Mouse (Mus musculus) testis, adult 2 months (tissue): ENCODE measurements around the gene Atp7b. TPM values are rescaled to one million over a fixed set of nuclear protein-coding genes. Genes with fewer than 3 reads are reported as not detected.

ENCODE experiments used
- H3K27ac ChIP-seq: fragments of 200-500 bp; 2 replicates; pipeline ENCODE4 v1.5.1; 2012; ENCODE audit warnings: low read depth, low read length; ENCODE audit not compliant: control insufficient read depth, insufficient read depth
- H3K27me3 ChIP-seq: fragments of 200-500 bp; 2 replicates; pipeline ENCODE4 v1.6.1; 2012; ENCODE audit warnings: mild to moderate bottlenecking, low read length, moderate library complexity; ENCODE audit not compliant: control insufficient read depth, insufficient read depth
- H3K36me3 ChIP-seq: fragments of 200-500 bp; 2 replicates; pipeline ENCODE4 v1.6.1; 2012; ENCODE audit warnings: mild to moderate bottlenecking, low read length; ENCODE audit not compliant: control insufficient read depth, insufficient read depth
- H3K4me1 ChIP-seq: fragments of 200-500 bp; 2 replicates; pipeline ENCODE4 v1.6.1; 2012; ENCODE audit warnings: low read length; ENCODE audit not compliant: control insufficient read depth, insufficient read depth
- H3K4me3 ChIP-seq: fragments of 200-500 bp; 2 replicates; pipeline ENCODE4 v1.5.1; 2012; ENCODE audit warnings: low read depth, mild to moderate bottlenecking, low read length, moderate library complexity, mixed read lengths; ENCODE audit not compliant: control insufficient read depth
- CTCF ChIP-seq: fragments of 200-500 bp; IDR thresholded peaks from 2 replicates; pipeline ENCODE4 v1.5.1; 2012; ENCODE audit warnings: low read depth, mild to moderate bottlenecking, inconsistent platforms, low read length, moderate library complexity; ENCODE audit not compliant: control insufficient read depth, insufficient read depth, insufficient replicate concordance
- POLR2A ChIP-seq: fragments of 200-500 bp; IDR thresholded peaks from 2 replicates; pipeline ENCODE4 v1.6.1; 2012; ENCODE audit warnings: low read depth, mild to moderate bottlenecking, inconsistent platforms, low read length, moderate library complexity; ENCODE audit not compliant: control insufficient read depth
- polyA plus RNA-seq: library from polyadenylated mRNA; depleted of rRNA; stranded (reverse); fragments of >200 nt; gene quantifications from 2 replicates; pipeline ENCODE4 v1.2.3, GENCODE M21; 2012

Atp7b gene
- polyA plus RNA-seq, 1 experiment, result 3.1 TPM

- H3K4me1 ChIP-seq, result peaks cover 6% of the 10 kb centered on the region
- H3K27me3 ChIP-seq, result no peaks in the 10 kb centered on the region
- no peak for TF ChIP-seq CTCF
- H3K27ac ChIP-seq, result no peak overlapping the region
- H3K4me3 ChIP-seq, result peak overlapping the region; percentile 90
- H3K36me3 ChIP-seq, result peaks cover 1% of the 10 kb centered on the region; the same call in 1 of the 2 replicates
Measured at GRCm38 (mm10) chr8:22059153-22059738, 859 bp downstream of the Atp7b start.

DNA sequence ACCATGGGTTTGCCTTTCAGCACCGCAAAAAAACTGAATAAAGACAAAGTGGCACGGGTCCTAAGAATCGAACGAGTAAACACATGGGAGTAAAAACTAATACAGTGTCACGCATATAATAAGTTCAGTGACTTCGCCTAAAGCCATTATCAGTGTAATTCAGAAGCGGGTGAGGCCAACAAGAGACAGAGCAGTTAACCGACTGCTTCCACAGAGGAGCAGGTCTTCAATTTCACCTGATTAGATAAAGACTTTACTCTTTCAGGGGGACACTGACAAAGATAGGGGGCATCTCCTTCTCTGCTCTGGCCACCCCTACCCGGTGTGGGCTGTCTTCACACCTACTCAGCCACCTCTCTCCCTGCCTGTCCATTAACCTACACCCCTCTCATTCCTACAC is 1.7 kb downstream of the Atp7b start:
- no peaks in the 10 kb centered on the region for H3K27me3 ChIP-seq
- no peaks in the 10 kb centered on the region for H3K36me3 ChIP-seq
- H3K27ac ChIP-seq, result no peak overlapping the region
- peaks cover 6% of the 10 kb centered on the region for H3K4me1 ChIP-seq
- H3K4me3 ChIP-seq, result no peak overlapping the region
- TF ChIP-seq POLR2A (no peak), CTCF (no peak)

DNA sequence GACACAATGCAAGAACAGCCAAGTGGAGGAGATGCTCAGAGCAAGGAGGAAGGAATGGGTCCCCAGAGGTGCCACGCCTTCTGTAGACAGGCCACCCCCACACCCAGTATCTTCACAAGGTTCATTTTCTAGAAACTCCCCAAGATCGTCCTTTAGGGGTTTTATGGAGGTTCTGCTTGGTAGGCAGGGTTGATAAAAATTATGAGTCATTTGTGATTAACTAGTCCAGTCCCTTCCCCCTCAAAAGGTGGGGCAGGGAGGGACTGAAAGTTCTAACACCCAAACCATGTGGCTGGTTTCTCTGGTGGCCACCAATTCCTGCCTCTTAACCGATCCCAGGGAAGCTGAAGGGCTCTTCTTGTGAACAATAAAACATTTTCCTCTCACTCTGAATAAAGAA is 3.3 kb downstream of the Atp7b start:
- Histone ChIP-seq H3K4me1 (peaks cover 6% of the 10 kb centered on the region), H3K4me3 (no peak overlapping the region), H3K36me3 (no peaks in the 10 kb centered on the region), H3K27ac (no peak overlapping the region), H3K27me3 (no peaks in the 10 kb centered on the region)
- no peak for TF ChIP-seq POLR2A
- no peak for TF ChIP-seq CTCF

- TF ChIP-seq POLR2A (no peak), CTCF (no peak)
- Histone ChIP-seq H3K27me3 (no peaks in the 10 kb centered on the region), H3K4me3 (no peak overlapping the region), H3K27ac (no peak overlapping the region), H3K4me1 (peaks cover 6% of the 10 kb centered on the region), H3K36me3 (no peaks in the 10 kb centered on the region)
Measured at GRCm38 (mm10) chr8:22055492-22055877, 4.6 kb downstream of the Atp7b start.

DNA sequence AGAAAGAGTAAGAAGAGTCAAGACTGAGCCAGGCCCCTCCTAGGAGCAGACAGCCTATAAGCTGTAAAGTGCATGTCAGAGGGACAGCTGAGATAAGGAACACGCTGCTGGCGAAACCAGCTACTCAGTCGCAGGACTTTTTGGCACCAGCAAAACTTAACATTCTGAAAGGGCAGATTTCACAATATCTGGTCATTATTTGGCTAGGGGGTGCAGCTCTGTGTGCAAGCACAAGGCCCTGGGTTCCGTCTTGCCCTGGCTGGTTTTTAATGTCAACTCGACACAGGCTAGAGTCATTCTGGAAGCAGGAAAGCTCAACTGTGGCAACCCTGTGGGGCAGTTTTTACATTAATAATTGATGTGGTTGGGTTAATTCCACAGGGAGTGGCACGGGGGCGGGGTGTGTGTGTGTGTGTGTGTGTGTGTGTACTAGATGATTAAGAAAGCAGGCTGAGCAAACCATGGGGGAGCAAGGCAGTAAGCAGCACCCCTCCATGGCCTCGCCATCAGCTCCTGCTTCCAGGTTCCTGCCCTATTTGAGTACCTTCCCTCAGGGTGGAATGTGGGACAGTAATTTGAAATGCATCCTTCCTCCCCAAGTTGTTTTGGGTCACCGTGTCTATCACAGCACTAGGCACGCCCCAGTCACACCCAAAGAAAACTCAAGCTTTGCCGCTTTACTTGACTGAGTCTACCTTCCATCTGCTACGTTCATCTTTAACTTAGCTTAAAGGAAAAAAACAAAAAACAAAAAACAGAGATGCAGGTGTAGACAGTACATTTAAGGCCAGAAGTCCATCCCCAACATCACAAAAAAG is 5.2 kb downstream of the Atp7b start:
- H3K27me3 ChIP-seq, result no peaks in the 10 kb centered on the region
- no peak overlapping the region for H3K27ac ChIP-seq
- H3K36me3 ChIP-seq, result no peaks in the 10 kb centered on the region
- no peak for TF ChIP-seq POLR2A
- no peak for TF ChIP-seq CTCF
- no peak overlapping the region for H3K4me3 ChIP-seq
- H3K4me1 ChIP-seq, result peaks cover 6% of the 10 kb centered on the region

DNA sequence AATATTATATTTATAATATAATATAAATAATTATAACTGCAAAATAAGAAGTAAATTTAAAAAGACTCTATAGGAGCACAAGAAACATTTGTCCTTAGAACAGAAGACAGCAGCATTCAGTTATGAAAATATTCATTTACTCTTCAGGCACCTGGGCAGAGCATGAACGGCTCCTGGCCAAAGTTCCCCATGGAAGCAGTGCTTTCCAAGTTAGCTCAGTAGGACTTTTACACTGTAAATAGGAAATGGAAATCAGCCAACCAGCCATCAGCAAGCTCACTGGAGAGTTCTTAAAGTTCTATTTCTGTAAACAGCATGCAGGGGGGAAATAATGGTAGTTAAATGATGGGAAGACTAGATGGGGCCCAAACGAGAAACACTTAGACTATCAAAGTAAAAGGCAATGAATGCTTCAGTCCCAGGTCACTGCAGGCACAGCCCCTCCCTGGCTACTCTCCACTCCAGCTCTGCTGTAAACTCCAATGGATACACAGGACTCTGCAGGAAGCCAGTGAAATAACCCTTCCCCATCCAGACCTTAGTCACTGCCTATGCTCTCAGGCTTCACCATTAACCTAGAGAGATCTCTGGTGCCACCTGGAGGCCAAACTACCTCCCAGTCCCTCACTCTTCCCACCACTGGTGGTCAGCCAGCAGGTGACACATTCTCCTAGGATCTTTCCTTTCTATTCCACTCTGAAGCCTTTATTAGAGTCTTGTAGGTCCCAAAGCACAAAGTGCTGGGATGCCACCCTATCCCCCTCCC is 12.2 kb downstream of the Atp7b start:
- H3K27me3 ChIP-seq, result no peaks in the 10 kb centered on the region
- H3K27ac ChIP-seq, result no peak overlapping the region
- H3K36me3 ChIP-seq, result no peaks in the 10 kb centered on the region
- H3K4me3 ChIP-seq, result no peak overlapping the region
- no peak for TF ChIP-seq POLR2A
- peak; percentile 20; the same call in 1 of the 2 replicates for TF ChIP-seq CTCF
- no peaks in the 10 kb centered on the region for H3K4me1 ChIP-seq

DNA sequence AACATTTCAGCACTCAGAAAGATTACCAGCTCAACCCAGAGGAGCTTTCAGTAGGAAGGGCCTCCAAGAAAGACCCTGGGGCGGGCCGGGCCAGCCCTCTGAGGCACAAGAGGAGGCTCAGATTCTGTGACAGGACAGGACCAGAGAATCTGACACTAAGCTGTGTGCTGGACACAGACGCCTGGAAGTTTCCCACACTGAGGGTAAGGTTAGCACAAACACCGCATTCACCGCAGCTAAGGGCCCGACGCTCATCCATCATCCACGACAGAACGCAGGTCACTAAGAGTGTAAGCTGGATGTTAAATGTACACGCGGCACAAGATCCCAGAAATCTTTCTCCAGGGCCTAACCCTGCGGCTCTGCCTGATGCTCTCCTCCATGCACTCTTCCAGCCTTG is 16.4 kb downstream of the Atp7b start:
- H3K4me1 ChIP-seq, result no peaks in the 10 kb centered on the region
- TF ChIP-seq POLR2A (no peak), CTCF (no peak)
- H3K36me3 ChIP-seq, result no peaks in the 10 kb centered on the region
- no peaks in the 10 kb centered on the region for H3K27me3 ChIP-seq
- no peak overlapping the region for H3K27ac ChIP-seq
- H3K4me3 ChIP-seq, result no peak overlapping the region
